Mouse (Mus musculus) brain, embryonic 18.5 days (tissue): ENCODE measurements at regions not wholly inside any gene's neighbourhood (a gene's known extent, or its start where the extent isn't known, plus 50 kb on each side); places are given as distances from the start of the nearest gene placed in this dataset.

Experiments used
- DNase-seq: peaks from one replicate; pipeline ENCODE4 v3.0.0-alpha.2; 2012; ENCODE audit warnings: low read depth, low spot score

DNA sequence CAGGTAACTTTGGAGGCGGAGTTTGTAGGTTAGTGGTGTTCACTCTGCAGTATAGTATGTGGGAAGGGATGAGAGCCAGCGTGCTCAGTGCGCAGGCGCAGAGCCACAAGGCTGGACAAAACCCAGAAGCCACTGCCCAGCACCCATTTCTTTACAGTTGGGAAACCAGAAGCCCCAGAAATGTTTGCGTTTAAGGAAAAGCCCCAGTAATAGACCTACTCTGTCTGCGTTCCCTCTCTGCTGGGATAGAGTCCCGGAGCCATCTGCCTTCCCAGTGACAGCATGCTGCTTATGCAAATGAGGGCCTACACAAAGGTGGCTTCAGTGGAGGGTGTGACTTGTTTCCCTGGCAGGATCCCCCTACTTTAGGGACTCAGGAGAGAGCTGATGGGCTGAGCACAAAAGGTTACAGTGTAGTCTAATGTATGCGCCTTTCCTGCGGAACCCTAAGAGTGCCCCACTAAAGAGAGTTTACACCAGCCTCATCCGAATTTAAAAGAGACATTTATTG, 456.0 kb downstream of the Irx1 start:
- peak; percentile 47 for DNase-seq

DNA sequence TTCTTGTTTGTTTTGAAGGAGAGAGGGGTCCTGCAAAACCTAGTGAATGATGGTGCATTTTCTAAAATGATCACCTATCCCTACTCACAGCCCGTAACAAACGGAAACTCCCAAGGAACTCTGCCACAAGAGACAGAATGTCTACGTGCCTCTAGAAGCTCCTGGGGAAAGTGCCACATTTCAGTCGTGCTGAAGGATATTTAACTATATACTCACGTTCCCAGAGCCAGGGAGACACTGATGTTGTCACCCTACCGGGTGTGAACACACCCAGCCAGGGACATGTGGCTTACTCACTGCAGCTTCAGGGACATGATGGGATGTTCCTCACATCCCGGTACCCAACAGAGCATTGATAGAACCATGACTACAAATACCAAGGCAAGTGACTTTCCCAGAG, 456.7 kb downstream of the Irx1 start:
- DNase-seq: no peak

DNA sequence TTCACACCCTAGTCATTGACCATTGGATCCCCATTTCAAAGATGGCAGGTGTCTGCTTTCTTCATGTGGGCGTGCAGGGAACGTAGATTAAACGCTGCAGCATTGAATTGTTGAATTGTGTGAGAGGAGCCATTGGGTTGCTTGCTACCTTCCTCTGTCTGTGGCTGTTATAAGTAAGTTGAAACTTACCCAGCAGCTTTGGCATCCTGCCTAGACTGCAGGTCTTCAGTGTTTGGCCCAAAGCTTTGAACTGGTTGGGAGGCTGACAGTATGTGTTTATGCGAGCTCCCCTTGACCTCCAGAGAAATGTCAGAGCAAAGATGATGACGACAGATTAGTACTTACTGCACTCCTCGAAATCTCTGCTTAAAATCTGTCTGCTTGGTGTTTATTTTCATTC, 473.8 kb downstream of the Irx1 start:
- DNase-seq: no peak

DNA sequence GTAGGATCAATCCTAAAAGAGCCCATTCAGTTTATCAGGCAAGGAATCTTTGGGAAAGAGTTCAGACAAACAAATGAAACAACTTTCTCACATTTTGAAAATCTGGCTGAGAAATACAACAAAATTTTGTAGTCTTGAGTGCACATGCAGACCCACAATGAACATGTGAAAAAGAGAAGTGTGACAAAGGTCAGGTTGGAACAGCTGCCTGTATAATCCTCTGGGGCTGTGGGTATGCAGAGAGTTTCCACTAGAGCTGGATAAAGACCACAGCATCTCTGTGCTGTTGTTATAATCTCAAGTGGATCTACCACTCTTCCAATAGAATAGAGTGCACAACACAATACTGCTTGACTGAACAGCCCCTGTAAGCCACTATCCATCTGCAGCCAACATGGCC, 482.3 kb downstream of the Irx1 start:
- no peak for DNase-seq

DNA sequence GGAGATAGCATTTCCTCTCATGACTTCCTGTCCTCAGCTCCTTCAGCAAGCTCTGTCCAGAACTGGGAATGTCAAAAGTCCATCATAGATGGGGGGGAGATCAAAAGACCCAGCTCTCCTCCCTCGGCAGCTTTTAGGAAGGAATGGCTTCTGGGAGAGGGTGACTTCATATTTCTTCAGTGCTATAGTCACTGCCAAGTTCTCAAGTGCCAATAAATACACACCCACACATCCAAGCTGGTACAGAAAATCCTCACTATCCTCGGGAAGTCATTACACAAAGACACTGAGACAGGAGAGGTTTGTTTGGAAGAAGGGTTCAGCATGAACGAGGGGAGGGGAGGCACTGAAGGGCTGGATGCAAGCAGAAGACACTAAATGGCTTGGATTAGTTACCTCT, 502.0 kb downstream of the Irx1 start:
- no peak for DNase-seq

DNA sequence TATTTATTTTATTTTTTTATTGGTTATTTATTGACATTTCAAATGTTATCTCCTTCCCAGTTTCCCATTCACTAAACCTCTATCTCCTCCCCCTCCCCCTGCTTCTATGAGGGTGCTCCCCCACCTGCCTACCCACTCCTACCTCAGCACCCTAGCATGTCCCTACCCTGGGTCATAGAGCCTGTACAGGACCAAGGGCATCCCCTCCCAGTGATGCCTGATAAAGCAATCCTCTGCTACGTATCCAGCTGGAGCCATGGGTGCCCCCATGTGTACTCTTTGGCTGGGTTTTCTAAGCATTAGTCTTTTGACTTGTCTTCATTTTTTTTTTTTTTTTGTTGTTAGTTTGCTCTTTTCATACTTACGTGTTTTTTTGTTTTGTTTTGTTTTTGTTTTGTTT, 502.9 kb downstream of the Irx1 start:
- no peak for DNase-seq

DNA sequence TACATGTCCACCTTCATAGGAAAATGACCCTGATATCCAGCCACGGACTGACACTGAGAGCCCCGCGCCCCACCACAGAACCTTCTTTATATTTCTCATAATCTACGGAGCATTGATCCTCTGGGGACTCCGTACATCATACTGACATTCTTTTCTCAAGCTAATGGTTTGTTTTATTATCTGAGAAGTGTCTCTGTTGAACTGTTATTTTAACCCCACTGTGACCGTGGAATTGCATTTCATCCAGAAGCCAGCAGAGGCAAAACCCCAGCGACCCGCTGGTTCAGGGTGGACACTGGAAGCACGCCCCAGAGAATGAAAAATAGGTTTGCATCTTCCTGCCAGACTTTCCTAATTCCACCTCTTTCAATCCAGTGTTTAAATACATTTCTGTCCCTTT, 503.4 kb downstream of the Irx1 start:
- DNase-seq: no peak

DNA sequence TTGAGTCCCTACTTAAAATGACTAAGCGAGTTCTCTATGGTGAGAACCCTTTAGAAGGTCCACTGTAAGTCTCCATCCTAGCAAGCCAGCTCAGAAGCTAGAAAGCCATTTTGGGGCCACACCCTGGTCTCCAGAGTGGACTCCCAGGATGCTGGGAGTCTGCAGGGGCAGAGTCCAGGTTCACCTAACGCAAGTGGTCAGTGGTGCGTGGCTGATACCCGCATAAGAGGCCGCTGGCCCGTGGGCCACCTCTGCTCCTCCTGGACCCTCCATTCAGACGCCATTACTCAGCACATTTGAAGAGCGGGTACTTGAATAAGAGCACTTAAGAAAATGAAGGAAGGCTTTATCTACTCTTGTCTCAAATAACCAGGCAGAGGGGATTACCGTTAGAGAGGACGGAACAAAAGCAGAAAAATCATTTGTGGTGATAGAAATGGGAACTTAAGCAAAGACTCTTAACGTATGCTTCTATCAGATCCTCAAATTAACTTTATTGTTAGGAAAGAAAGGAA, 504.4 kb downstream of the Irx1 start:
- no peak for DNase-seq

DNA sequence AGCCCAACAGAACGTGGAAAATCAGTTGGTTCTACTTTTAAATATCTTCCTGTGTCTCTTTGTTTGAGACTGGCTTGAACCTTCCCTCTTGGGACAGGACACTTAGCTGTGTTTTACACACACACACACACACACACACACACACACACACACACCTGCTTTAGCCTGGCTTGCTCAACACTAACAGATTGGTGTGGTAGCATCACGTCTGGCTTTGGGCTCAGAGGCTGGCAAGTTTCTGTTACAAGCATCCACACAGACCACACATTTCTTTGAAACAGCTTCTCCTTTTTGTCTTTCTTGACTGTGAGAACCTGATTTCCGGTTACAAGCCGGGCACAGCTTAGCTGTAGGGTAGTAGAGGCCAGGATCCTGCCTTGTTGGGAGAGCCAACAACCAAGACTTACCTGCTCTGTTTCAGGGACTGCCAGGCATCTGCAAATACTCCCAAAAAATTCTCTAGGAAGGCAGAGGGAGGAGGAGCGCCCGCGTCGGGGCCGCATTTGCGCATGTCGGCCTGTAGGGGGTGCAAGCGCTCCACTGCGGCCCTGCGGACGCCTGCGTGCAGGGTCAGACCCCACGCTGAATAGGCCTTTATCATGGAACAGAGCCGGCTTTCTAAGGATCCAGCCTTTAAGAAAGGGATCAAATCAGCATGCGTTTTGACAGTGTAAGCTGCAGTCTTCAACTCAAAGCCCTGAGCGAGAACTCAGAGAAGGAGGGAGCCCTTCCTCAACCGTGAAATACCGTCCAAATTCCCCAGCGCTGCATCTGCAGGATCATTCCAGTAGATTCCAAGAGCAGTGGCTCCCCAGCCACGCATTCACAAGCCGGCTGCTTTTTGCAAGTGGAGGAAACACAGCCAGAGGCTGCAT, 505.2 kb downstream of the Irx1 start:
- DNase-seq: peak; percentile 56

DNA sequence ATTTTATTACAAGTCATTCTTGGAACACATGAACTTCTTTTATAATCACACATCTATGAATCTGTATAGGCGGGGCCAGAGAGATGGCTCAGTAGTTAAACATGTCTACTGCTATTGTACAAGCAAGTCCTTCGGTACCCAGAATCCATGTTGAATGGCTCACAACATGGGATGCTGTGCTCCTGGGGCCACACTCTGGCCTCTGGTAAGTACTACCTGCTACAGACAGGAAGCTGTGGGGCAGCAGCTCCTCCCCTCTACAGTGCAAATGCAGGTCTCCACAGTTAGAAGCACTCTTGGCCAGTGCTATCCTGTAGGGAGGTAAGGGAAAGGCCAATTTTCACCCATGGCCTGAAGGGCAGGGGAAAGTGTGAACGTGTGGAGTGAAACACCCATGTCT, 506.0 kb downstream of the Irx1 start:
- DNase-seq: no peak

DNA sequence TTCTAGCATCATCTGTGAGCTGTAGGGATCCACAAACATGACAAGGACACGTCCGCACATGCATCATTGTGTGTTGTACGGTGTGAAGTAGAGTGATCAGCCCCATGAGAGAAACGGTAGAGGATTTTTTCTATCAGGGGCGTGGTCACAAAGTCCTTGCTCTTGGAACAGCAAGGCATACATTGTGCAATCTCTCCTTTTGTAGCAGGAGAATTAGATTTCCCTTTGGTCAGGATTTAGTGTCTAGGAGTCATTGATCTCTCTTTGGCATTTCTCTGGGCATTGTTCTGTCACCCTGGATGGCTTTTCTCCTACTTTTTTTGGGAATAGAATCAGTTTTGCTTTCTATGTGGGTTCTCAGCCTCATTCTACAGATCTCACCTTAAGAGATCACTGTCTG, 511.3 kb downstream of the Irx1 start:
- no peak for DNase-seq

DNA sequence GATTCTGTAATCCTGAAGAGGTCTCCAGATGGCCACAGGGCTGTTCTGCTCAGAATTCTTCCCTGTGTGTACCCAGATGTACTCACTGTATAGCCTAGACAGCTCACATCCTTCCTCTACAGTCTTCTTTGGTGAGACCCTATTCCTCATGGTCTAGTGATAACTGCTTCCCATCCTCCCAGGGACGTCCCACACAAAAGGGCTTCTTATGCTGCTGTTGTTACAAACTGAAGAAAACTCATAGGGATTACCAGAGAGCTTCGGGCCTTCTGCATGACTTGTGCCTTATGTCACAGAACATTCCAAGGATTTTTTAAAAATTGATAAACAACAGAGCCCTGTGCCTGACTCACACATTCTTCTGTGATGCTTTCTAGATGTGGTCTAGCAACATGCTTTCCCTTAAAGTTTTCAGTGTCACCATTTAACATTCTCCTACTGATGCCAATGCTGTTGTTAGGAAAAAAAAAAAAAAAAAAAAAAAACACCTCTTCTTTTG, 525.9 kb downstream of the Irx1 start:
- no peak for DNase-seq

DNA sequence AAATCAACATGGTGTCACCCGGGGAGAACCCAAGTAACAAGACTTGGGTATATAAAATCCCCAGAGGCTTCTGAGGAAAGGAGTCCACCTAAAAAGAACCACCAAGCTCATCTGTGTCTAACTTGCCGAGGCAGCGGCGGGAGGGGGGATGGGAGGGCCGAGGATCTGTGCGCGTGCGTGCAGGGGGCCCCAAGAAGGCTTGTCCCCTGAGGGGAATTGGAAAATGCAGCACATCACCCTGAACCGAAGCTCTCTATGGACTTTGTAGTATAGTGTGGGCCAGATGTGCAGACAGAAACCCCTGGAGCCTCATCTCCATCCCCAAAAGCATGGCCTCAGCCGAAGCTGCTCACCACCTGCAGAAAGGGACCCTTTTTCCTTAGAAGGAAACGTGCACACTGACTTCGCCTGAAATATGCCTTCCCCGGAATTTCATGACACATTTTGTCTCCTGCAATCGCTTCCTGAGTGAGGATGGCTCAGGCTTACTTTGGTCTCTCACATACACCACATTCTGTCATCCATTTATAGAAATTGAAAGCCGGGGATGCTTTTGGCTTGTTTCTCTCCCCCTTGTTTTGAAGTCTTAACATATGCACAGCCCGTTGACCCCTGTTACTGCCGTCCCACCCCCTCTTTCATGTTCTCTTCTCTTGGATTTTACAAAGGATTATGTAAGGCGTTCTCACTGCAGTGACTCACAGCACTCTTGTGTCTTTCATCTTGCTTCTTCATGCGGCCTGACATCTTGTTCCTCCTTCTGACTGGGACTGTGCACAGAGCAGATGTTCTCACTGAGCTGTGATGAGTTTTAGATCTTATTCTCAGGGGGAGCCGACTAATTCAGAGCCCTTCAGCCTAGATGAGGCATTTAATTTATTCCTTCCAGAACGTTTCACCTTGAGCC, 559.6 kb downstream of the Irx1 start:
- DNase-seq: no peak

DNA sequence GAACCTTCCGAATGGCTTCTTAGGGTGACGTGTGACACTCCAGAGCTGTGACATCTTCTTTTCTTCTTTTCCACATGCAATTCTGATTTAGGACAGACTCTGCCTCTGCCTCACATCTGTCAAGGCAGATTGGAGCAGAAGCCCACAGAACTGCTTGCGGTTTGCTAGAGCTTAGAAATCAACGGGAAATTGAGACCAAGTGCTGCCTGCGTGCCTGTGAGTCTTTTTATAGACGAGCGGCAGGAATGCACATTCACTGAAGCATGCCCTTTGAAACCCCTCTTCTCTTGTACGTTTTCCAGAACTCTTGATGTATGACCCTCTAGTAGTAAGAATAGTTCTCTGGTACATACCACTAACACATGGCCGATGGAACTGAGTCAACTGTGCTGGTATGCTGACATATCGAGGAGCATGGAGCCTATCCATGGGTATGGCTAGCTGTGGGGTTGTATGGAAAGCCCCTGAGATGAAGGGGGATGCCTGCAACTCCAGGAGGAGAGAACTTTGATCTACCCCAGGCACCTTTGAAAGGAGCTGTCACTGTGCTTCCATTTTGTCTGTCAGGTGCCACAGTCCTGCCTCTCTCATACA, 552.2 kb upstream of the Adamts16 start:
- DNase-seq: no peak

DNA sequence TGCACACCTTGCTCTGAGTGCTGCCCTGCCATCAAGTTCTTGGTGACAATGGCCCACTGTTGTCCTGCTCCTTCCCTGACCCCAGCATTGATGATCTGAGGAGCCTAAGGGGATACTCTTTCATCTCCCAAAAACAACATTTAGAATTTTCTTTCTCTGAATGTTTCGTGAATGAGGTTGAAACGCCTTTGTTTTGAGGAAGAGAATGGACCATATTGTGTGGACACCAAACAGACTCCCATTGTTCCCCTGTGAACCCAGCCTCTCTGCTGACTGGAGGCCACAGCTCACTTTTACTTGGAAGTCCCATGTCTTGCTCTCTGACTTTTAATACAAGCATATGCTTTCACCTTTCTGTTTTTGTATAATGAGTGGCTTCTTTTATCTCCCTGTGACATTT, 537.0 kb upstream of the Adamts16 start:
- no peak for DNase-seq

DNA sequence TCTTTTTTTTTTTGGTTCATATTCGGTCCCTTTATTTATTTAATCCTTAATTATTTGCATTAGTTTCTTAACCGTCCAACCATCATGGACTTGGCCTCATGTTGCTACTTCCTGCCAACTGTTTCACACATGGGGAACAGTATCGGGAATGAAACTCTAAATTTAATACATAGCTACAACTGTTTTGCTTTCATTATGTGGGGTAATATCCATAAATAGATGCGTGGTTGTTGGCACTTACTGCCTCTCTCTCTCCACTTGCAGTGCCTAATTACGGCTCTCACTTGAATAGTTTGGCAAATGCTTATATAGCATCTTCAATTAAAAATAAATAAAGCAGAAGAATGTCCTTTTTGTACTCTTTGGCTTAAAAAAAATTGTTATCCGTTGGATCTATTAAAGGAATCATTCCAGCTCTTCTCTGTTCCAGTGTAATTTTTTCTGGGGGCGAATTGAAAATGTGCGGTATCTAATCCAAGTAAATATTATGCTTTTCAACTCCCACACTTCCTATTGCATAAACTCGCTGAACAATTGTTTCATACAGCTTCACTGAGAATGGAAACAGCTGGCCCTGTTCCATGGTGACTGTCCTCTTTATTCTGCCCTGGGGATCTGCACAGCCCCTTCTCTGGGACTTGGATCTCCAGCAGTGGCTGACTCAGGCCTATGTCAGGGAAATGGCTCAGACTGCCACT, 534.4 kb upstream of the Adamts16 start:
- DNase-seq: peak; percentile 24

DNA sequence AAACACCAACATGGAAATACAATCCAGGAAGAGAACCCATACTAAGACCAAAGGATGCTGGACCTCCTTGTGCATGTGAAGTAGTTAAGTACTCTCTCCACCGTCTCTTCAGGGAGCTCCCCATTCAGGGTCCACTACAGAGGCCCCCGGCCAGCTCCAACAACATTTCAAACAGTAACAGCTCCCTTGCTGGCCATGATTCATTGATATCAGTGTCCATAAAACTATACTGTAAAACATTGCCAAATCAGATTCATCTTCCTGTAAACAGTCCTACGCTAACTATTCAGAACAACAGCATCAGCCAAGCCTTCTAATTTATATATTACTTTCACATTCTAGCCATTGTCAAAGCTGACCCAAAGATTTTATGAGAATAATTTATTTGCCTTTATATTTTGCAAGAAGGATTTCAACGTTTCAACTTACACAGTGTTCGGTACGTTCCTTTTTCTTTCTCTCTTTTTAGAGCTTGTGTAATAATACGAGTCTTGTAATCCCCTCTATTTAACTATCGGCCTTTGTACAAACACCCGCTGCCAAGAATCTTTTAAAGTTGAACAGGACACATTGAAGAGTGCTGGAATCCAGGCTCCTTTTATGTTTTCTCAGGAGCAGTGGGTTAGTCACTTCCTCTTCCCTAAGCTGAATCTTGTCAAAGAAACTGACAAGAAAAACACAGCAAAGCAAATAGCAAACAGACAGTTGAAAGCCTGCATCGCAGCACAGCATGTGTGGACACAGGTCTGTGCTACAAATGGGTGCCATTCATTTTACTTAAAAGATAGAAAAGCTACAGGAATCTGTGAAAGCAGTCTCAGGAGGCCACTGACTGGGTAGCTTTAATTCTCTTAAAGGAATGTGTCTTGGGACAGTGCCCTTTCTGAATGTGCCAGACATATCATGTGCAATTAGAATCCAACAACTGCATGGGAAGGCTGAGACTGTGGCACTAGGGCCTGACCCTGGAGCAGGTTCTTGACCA, 531.4 kb upstream of the Adamts16 start:
- DNase-seq: no peak

DNA sequence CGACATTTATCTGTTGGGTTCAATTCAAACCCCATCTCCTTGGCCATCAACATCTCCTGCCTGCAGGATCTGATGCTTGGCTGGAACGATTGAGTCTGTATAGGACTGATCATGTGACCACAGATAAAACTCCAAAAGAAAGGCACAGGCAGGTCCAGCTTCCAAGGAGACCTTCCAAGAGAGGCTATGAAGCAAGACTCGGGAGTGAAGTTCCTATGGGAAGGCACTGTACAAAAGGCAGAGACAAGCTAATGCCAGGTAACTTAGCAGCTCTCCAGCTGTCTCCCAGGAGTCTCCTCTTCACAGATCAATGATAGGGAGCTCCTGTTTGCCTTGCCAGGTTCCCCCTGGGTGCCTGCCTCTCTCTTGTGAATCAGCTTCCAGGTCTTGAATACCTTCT, 528.2 kb upstream of the Adamts16 start:
- no peak for DNase-seq

DNA sequence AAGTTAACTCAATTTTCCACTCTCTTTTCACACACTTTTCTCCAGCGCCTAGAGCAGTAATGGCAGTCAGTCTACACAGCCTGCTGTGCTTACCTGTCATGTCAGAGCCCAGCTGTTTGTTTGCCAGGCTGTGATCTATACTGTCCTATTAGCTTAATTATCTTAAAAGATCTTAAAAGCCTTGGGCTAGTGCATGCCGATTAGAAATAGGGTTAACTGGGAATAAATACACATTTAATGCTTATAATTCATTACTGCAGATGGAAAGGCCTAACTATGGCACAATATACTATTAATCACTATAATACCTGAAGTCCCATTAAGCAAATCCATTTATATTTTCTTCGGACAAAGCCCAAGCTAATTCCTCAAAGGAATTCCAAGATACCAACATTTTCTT, 523.6 kb upstream of the Adamts16 start:
- DNase-seq: no peak

DNA sequence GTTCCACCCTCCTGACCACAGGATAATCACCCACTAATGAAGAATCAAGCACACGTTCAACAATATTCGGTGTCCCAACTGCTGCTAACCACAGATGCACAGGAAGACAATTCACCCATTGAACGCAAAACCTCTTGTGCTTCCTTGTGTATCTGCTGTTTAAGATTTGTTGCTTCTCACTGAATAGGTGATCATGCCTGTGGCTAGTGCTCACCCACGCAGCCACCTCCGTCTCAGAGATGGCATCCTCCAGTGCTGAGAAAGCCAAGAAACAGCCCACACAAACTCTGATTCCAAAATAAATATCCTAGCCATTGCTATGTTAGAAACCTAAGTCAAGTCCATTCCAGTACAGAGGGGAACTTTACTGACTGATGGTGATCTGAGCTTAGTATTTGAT, 520.7 kb upstream of the Adamts16 start:
- no peak for DNase-seq
